Mouse (Mus musculus) midbrain, embryonic 10.5 days (tissue): ENCODE results near the gene Zfyve19. TPM values are rescaled to one million over a fixed set of nuclear protein-coding genes. Genes with fewer than 3 reads are reported as not detected.

Experiments used
- DNase-seq: peaks from one replicate; pipeline ENCODE4 v3.0.0-alpha.2; 2017; ENCODE audit warnings: low spot score
- H3K27ac ChIP-seq: fragments of 300-500 bp; sonication (generic); replicated peaks from 2 replicates; pipeline ENCODE4 v1.5.1; 2016; ENCODE audit warnings: mild to moderate bottlenecking
- H3K27me3 ChIP-seq: fragments of 300-500 bp; sonication (generic); 2 replicates; pipeline ENCODE4 v1.6.1; 2016; ENCODE audit warnings: low read depth, mild to moderate bottlenecking; ENCODE audit not compliant: poor library complexity, severe bottlenecking
- H3K36me3 ChIP-seq: fragments of 300-500 bp; sonication (generic); 2 replicates; pipeline ENCODE4 v1.6.1; 2016; ENCODE audit warnings: mild to moderate bottlenecking, moderate library complexity
- H3K4me1 ChIP-seq: fragments of 300-500 bp; sonication (generic); 2 replicates; pipeline ENCODE4 v1.6.1; 2016
- H3K4me3 ChIP-seq: fragments of 300-500 bp; sonication (generic); 2 replicates; pipeline ENCODE4 v1.5.1; 2016; ENCODE audit warnings: mild to moderate bottlenecking, moderate library complexity
- H3K9me3 ChIP-seq: fragments of 300-500 bp; sonication (generic); replicated peaks from 2 replicates; pipeline ENCODE4 v1.6.1; 2016; ENCODE audit warnings: mild to moderate bottlenecking
- WGBS: fragments of 180-500 bp; shearing (Covaris S2); methylation state at CpG from one replicate; pipeline ENCODE4 v1.1.7; 2016; 5-methylcytosine and 5-hydroxymethylcytosine counted together
- polyA plus RNA-seq: library from polyadenylated mRNA; unstranded; fragments of >200 nt; fragmentation: Nextera tagmentation; extraction: Ambion mirVana; gene quantifications from 2 replicates; pipeline ENCODE4 v1.2.1, GENCODE M21; 2016

The Zfyve19 gene
- polyA plus RNA-seq, 1 experiment from 2014 or later: 56.1 TPM

DNA sequence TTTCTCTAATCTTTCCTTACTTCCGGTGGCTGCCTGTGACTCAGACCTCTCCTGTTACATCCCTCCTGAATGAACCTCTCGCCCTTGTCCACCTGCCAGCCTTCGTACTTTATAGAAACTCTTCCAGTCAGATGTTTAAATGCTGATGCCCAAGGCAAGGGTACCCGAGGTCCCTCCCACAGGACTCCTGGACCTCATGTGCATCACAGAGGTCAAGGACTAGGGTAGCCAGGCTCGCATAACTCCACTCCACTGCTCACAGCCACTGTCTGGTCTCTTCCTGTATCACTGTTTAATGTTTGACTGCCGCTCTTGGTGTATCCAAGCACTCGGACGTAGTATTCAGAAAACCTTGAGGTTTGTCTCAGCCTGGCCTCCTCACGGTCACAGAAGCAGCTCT lies 34.1 kb downstream of the Zfyve19 start:
- Histone ChIP-seq H3K27ac (no peak overlapping the region), H3K36me3 (no peaks in the 10 kb centered on the region), H3K4me3 (no peak overlapping the region), H3K4me1 (peaks cover 6% of the 10 kb centered on the region), H3K9me3 (no peaks in the 10 kb centered on the region), H3K27me3 (peaks cover 37% of the 10 kb centered on the region)
- WGBS: 86% methylated on average over 9 of the region's 9 CpGs
- no peak for DNase-seq

DNA sequence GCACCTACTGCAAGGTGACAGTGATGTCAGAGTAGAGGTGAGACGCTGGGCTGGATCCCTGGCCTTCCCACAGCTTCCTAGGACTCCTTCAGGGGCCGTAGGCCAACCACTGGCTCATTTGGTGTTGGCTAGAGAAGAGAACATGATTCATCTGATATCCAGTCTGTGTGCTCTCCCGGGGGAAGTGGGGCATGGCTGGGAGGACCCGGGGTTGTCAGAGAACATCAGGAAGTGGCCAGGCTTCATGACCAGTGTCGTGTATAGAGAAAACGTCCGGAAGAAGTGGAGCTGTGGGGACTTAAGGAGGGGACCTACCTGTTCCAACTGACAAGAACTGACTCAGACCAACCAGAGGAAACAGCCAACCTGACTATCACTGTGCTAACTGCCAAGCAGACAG lies 36.8 kb downstream of the Zfyve19 start:
- DNase-seq: no peak
- 87% methylated on average over 7 of the region's 7 CpGs for WGBS
- Histone ChIP-seq H3K4me3 (no peak overlapping the region), H3K27me3 (peaks cover 12% of the 10 kb centered on the region), H3K9me3 (no peaks in the 10 kb centered on the region), H3K27ac (no peak overlapping the region), H3K36me3 (no peaks in the 10 kb centered on the region), H3K4me1 (no peaks in the 10 kb centered on the region)

DNA sequence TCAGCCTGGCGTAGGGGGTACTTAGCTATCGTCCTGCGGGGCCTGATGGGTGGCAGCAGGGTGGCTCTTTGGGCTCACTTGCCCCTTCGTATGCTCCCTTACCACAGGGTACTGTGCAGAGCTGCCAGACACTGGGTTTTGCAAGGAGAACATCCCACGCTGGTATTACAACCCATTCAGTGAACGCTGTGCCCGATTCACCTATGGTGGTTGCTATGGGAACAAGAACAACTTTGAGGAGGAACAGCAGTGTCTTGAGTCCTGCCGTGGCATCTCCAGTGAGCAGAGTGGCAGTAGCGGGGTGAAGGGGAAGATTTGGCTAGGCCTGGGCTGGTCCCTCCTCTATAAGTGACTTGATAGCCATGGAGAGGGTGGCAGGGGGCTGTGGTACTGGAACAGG lies 39.5 kb downstream of the Zfyve19 start:
- 87% methylated on average over 9 of the region's 9 CpGs for WGBS
- no peak for DNase-seq

GRCm38 (mm10) chr2:119249592-119250061 lies 41.2 kb downstream of the Zfyve19 start:
- Histone ChIP-seq H3K9me3 (no peaks in the 10 kb centered on the region), H3K36me3 (no peaks in the 10 kb centered on the region), H3K4me1 (peaks cover 7% of the 10 kb centered on the region), H3K27me3 (peaks cover 18% of the 10 kb centered on the region), H3K27ac (no peak overlapping the region), H3K4me3 (no peak overlapping the region)
- 77% methylated on average over 4 of the region's 4 CpGs for WGBS
- no peak for DNase-seq

More for the DNA sequence above, 39.5 kb downstream of the Zfyve19 start:
- H3K4me3 ChIP-seq: no peak overlapping the region
- H3K36me3 ChIP-seq: no peaks in the 10 kb centered on the region
- peaks cover 4% of the 10 kb centered on the region; the same call in 1 of the 2 replicates for H3K27me3 ChIP-seq
- no peaks in the 10 kb centered on the region for H3K9me3 ChIP-seq
- no peak overlapping the region for H3K27ac ChIP-seq
- peaks cover 7% of the 10 kb centered on the region for H3K4me1 ChIP-seq

- Histone ChIP-seq H3K9me3 (no peaks in the 10 kb centered on the region), H3K27me3 (peaks cover 25% of the 10 kb centered on the region), H3K27ac (no peak overlapping the region), H3K4me1 (peaks cover 9% of the 10 kb centered on the region), H3K36me3 (no peaks in the 10 kb centered on the region), H3K4me3 (no peak overlapping the region)
- no peak for DNase-seq
- WGBS: 67% methylated on average over 5 of the region's 5 CpGs
These were observed 42.0 kb downstream of the Zfyve19 start for GRCm38 (mm10) chr2:119250377-119250776.

- no peaks in the 10 kb centered on the region for H3K36me3 ChIP-seq
- peaks cover 9% of the 10 kb centered on the region for H3K4me1 ChIP-seq
- DNase-seq: peak; percentile 86
- no peak overlapping the region; the same call in 1 of the 2 replicates for H3K27ac ChIP-seq
- peaks cover 28% of the 10 kb centered on the region for H3K27me3 ChIP-seq
- WGBS: 19% methylated on average over 11 of the region's 11 CpGs
- H3K4me3 ChIP-seq: peak overlapping the region; percentile 20; the same call in 1 of the 2 replicates
- no peaks in the 10 kb centered on the region for H3K9me3 ChIP-seq
These were observed 42.5 kb downstream of the Zfyve19 start for GRCm38 (mm10) chr2:119250826-119251478.

- no peaks in the 10 kb centered on the region for H3K36me3 ChIP-seq
- peaks cover 28% of the 10 kb centered on the region for H3K27me3 ChIP-seq
- 12% methylated on average over 7 of the region's 7 CpGs for WGBS
- peaks cover 9% of the 10 kb centered on the region for H3K4me1 ChIP-seq
- H3K4me3 ChIP-seq: no peak overlapping the region
- no peaks in the 10 kb centered on the region for H3K9me3 ChIP-seq
- no peak overlapping the region for H3K27ac ChIP-seq
- DNase-seq: no peak
These were observed 46.6 kb downstream of the Zfyve19 start for GRCm38 (mm10) chr2:119254976-119255375.

GRCm38 (mm10) chr2:119260518-119260917 lies 52.1 kb downstream of the Zfyve19 start:
- H3K4me1 ChIP-seq: no peaks in the 10 kb centered on the region
- no peak for DNase-seq
- WGBS: 91% methylated on average over 1 of the region's 1 CpGs
- H3K36me3 ChIP-seq: no peaks in the 10 kb centered on the region
- no peak overlapping the region for H3K4me3 ChIP-seq
- no peaks in the 10 kb centered on the region for H3K9me3 ChIP-seq
- no peak overlapping the region for H3K27ac ChIP-seq
- H3K27me3 ChIP-seq: peaks cover 1% of the 10 kb centered on the region; the same call in 1 of the 2 replicates

GRCm38 (mm10) chr2:119261326-119261725 lies 52.9 kb downstream of the Zfyve19 start:
- Histone ChIP-seq H3K27ac (no peak overlapping the region), H3K36me3 (no peaks in the 10 kb centered on the region), H3K27me3 (no peaks in the 10 kb centered on the region), H3K4me3 (no peak overlapping the region), H3K4me1 (no peaks in the 10 kb centered on the region), H3K9me3 (no peaks in the 10 kb centered on the region)
- DNase-seq: no peak
- 71% methylated on average over 2 of the region's 2 CpGs for WGBS

DNA sequence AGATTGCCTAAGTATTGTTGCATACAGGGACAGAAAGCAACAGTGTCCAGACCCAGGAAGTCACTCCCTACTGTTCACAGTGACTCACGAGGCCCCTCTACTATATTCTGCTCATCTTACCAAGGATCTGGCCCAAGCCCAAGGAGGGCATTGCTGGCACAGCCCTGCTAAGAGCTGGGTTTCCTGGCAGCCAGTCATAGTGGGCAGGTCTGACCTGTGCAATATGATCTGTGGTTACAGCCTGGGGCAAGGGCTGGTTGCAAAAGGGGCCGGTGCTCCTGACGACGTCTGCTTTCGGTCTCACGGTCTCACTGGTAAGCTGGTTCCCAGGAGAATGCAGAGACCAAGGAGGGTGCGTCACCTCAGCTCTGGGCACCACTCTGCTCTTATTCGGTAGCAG lies 54.6 kb downstream of the Zfyve19 start:
- Histone ChIP-seq H3K4me3 (no peak overlapping the region), H3K27me3 (no peaks in the 10 kb centered on the region), H3K9me3 (no peaks in the 10 kb centered on the region), H3K27ac (no peak overlapping the region), H3K4me1 (no peaks in the 10 kb centered on the region), H3K36me3 (no peaks in the 10 kb centered on the region)
- 61% methylated on average over 8 of the region's 8 CpGs for WGBS
- DNase-seq: no peak

DNA sequence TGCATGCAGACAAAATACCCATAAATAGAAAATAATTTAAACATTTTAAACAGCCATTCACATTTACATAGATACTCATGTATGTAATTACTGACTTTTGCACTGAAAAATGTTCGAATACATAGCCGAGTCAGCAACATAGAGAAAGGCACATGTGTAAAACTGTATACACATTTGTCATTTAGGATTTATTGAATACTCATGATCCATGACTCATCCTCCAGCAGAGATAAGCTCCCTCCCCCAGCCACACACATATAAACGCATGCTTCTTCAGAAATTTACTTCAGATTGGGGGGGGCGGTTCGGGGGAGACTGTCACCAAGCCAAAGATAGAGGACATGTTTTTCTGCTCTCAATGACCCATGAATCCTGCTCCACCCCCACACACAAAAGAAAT lies 55.4 kb downstream of the Zfyve19 start:
- Histone ChIP-seq H3K4me3 (no peak overlapping the region), H3K36me3 (no peaks in the 10 kb centered on the region), H3K9me3 (no peaks in the 10 kb centered on the region), H3K27ac (no peak overlapping the region), H3K27me3 (peaks cover 5% of the 10 kb centered on the region), H3K4me1 (no peaks in the 10 kb centered on the region)
- WGBS: 90% methylated on average over 5 of the region's 5 CpGs
- DNase-seq: no peak
